Comparison of ENCODE assay signal across 17 mouse cellular contexts in the genomic region with DNA sequence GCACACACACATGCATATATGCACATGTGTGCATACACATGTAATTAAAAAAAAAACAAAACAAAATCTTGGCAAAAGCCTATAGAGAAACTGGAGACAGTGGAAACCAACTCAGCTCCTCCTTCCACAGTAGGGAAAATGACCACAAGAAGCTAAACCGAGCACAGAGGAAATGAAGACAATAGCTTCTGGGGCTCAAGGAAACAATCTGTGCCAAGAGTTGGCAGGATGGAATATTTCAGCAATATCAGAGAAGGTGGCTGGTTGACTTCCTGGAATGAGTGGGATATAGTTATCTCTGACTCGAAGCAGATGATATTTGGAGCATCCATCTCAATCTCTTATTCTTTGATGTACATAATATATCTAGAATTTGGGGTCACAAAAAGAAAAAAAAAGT.
DNase-seq lines count a peak whose midpoint lies in the region; ATAC-seq and TF ChIP-seq lines count a peak whose summit lies in the region.
"Had no signal": no experiment of that assay in that cellular context is flagged by ENCODE, and none has a peak within 500 bp of the region (broad histone marks: within the 10 kb centered on the region; RNA-seq: fewer than 3 reads in every experiment).

No protein-coding gene starts in this region.

- H3K79me2 ChIP-seq in heart, adult 2 months (replicated peaks; ENCODE audit: control insufficient read depth, insufficient read depth, low read length) = no peaks in the 10 kb centered on the region

- H3K9me3 ChIP-seq in kidney, embryonic 15.5 days (replicated peaks) = no peaks in the 10 kb centered on the region
- H3K9me3 ChIP-seq: hindbrain, embryonic 12.5 days; limb, embryonic 10.5 days; neural tube, embryonic 12.5 days had no signal

- WGBS in heart, adult 2 months = 27% methylated on average over 2 of the region's 2 CpGs
- WGBS in kidney, embryonic 15.5 days = 69% methylated on average over 2 of the region's 2 CpGs

- no peak overlapping the region; the same call in 1 of the 2 replicates for H3K4me3 ChIP-seq in heart, adult 2 months
- H3K4me3 ChIP-seq in kidney, embryonic 15.5 days (replicated peaks) = no peak overlapping the region
- no peak overlapping the region for H3K4me3 ChIP-seq in brown adipose tissue, adult 24 weeks (ENCODE audit: insufficient read depth, low read depth, low read length)
- H3K4me3 ChIP-seq: hindbrain, embryonic 12.5 days; limb, embryonic 10.5 days; neural tube, embryonic 12.5 days had no signal

- H3K9ac ChIP-seq in heart, adult 2 months (ENCODE audit: low read depth, low read length) = no peak overlapping the region; the same call in 1 of the 2 replicates
- no peak overlapping the region for H3K9ac ChIP-seq in kidney, embryonic 15.5 days
- H3K9ac ChIP-seq: hindbrain, embryonic 12.5 days; neural tube, embryonic 12.5 days had no signal

- no peak for TF ChIP-seq POLR2A in heart, adult 2 months (IDR thresholded peaks at IDR 0.05; ENCODE audit: insufficient read depth, low read depth, low read length)

- H3K27ac ChIP-seq in heart, adult 2 months = peak overlapping the region; percentile 81
- H3K27ac ChIP-seq in kidney, embryonic 15.5 days = 0 out of 2 replicates have a peak overlapping the region, but pooled peaks have one; percentile 66
- H3K27ac ChIP-seq in brown adipose tissue, adult 24 weeks (replicated peaks; ENCODE audit: low read depth, low read length) = peak overlapping the region; percentile 29
- H3K27ac ChIP-seq: hindbrain, embryonic 12.5 days; neural tube, embryonic 12.5 days had no signal

- TF ChIP-seq CTCF in heart, adult 2 months (IDR thresholded peaks at IDR 0.05) = no peak

- H3K36me3 ChIP-seq in heart, adult 2 months (ENCODE audit: control insufficient read depth, insufficient read depth, low read length) = peaks cover 2% of the 10 kb centered on the region
- no peaks in the 10 kb centered on the region for H3K36me3 ChIP-seq in kidney, embryonic 15.5 days
- H3K36me3 ChIP-seq: hindbrain, embryonic 12.5 days; limb, embryonic 10.5 days; neural tube, embryonic 12.5 days had no signal

- ATAC-seq in kidney, embryonic 15.5 days (replicated peaks; ENCODE audit: low FRiP score) = no peak
- ATAC-seq: forebrain, embryonic 14.5 days had no signal

- intact Hi-C loops in heart, adult 2 months (cut with DNase I) = loop anchor here (2.0 to 10.0 kb wide), 6 partner anchors 44 to 367 kb away; no protein-coding TSS in a partner anchor
- intact Hi-C loops in heart, postnatal 10 days (cut with DNase I) = loop anchor here (2.0 to 5.0 kb wide), 8 partner anchors 29 to 369 kb away; partner anchors contain the start of gene Cemip2

- TF ChIP-seq EP300 in heart, adult 2 months (IDR thresholded peaks at IDR 0.05; ENCODE audit: insufficient read depth, low read depth, low read length) = no peak

- no peak overlapping the region for H3K4me2 ChIP-seq in kidney, embryonic 15.5 days
- H3K4me2 ChIP-seq: hindbrain, embryonic 12.5 days; neural tube, embryonic 12.5 days had no signal

- no peaks in the 10 kb centered on the region for H3K27me3 ChIP-seq in heart, adult 2 months (ENCODE audit: control insufficient read depth, insufficient read depth, low read length)
- no peaks in the 10 kb centered on the region for H3K27me3 ChIP-seq in kidney, embryonic 15.5 days
- H3K27me3 ChIP-seq: hindbrain, embryonic 12.5 days; neural tube, embryonic 12.5 days had no signal

- no peak for DNase-seq in heart, adult 2 months
- no peak for DNase-seq in heart, postnatal 10 days
- no peak for DNase-seq in kidney, postnatal 4 days
- DNase-seq in lung, postnatal 10 days = peak; percentile 26
- DNase-seq in urinary bladder, postnatal 4 days (ENCODE audit: low spot score in 2 of 2) = no peak
- no peak for DNase-seq in thymus, postnatal 14 days
- DNase-seq: B cell, adult 2 months; cerebellum, adult 9-11 months; embryo, embryonic 11 days; layer of hippocampus, postnatal 36 days; thymus, postnatal 36 days had no signal

- peaks cover 13% of the 10 kb centered on the region for H3K4me1 ChIP-seq in heart, adult 2 months (ENCODE audit: control insufficient read depth, insufficient read depth, low read length)
- H3K4me1 ChIP-seq in kidney, embryonic 15.5 days = no peaks in the 10 kb centered on the region
- H3K4me1 ChIP-seq in brown adipose tissue, adult 24 weeks (ENCODE audit: control insufficient read depth, insufficient read depth, insufficient read length, low read length) = peaks cover 8% of the 10 kb centered on the region; the same call in 1 of the 2 replicates
- H3K4me1 ChIP-seq: hindbrain, embryonic 12.5 days; neural tube, embryonic 12.5 days had no signal

Comparison
In these comparisons a context has a peak if more than half of its experiments do, and no peak if none do; other contexts are left out.
1. H3K27ac ChIP-seq: peak in every context shown above with its lines; median percentile 81 in heart, adult 2 months; 66 in kidney, embryonic 15.5 days; 29 in brown adipose tissue, adult 24 weeks.